ENCODE assay signal across 27 mouse cellular contexts in the genomic region with DNA sequence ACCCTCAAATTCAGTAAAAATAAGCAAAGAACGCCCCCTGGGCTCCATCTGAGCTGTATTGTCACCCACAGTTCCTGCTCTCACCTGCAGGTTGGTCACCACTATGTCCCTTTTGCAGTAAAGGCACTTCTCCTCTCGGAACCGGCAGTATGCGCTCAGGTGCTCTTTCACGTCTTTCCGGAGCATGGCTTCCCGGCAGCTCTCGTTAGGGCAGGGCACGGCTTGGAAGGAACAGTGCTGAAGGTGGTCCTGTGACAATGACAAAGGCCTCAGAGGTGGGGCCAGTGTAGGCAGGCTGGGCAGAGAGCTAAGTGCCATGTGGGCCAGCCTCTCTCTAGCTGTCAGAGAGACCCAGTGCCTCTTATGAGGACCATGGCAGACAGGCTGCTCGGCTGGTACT. TPM values are rescaled to one million over a fixed set of nuclear protein-coding genes. Genes with fewer than 3 reads are reported as not detected.
A peak's percentile ranks its signal among the peaks of the same experiment; 100 is the strongest.
DNase-seq lines count a peak whose midpoint lies in the region; ATAC-seq lines count a peak whose summit lies in the region.
"Had no signal": no experiment of that assay in that cellular context is flagged by ENCODE, and none has a peak within 500 bp of the region (broad histone marks: within the 10 kb centered on the region; RNA-seq: fewer than 3 reads in every experiment).

No protein-coding gene starts in this region.

- H3K27ac ChIP-seq in forebrain, embryonic 11.5 days (ENCODE audit: low read depth, low read length), result no peak overlapping the region
- no peak overlapping the region for H3K27ac ChIP-seq in forebrain, embryonic 14.5 days (ENCODE audit: low read depth, low read length)
- H3K27ac ChIP-seq in midbrain, embryonic 11.5 days (ENCODE audit: low read depth, low read length), result no peak overlapping the region
- H3K27ac ChIP-seq in midbrain, embryonic 16.5 days (ENCODE audit: low read length), result no peak overlapping the region
- no peak overlapping the region for H3K27ac ChIP-seq in kidney, embryonic 15.5 days
- H3K27ac ChIP-seq: embryonic facial prominence, embryonic 13.5 days; embryonic facial prominence, embryonic 15.5 days; forebrain, embryonic 10.5 days; forebrain, embryonic 13.5 days had no signal

- H3K36me3 ChIP-seq in forebrain, embryonic 11.5 days (ENCODE audit: control insufficient read depth, insufficient read depth, low read length), result no peaks in the 10 kb centered on the region
- no peaks in the 10 kb centered on the region for H3K36me3 ChIP-seq in forebrain, embryonic 14.5 days (ENCODE audit: control insufficient read depth, insufficient read depth, low read length)
- no peaks in the 10 kb centered on the region for H3K36me3 ChIP-seq in midbrain, embryonic 11.5 days (ENCODE audit: control insufficient read depth, insufficient read depth, low read length)
- no peaks in the 10 kb centered on the region for H3K36me3 ChIP-seq in midbrain, embryonic 16.5 days (ENCODE audit: control insufficient read depth, insufficient read depth, low read length)
- peaks cover 74% of the 10 kb centered on the region for H3K36me3 ChIP-seq in kidney, embryonic 15.5 days
- H3K36me3 ChIP-seq: forebrain, embryonic 10.5 days had no signal

- no peak overlapping the region for H3K4me2 ChIP-seq in forebrain, embryonic 11.5 days (ENCODE audit: low read depth, low read length, severe bottlenecking)
- no peak overlapping the region for H3K4me2 ChIP-seq in forebrain, embryonic 14.5 days (ENCODE audit: low read length)
- no peak overlapping the region for H3K4me2 ChIP-seq in midbrain, embryonic 11.5 days
- no peak overlapping the region for H3K4me2 ChIP-seq in midbrain, embryonic 16.5 days (ENCODE audit: low read length)
- H3K4me2 ChIP-seq in kidney, embryonic 15.5 days, result no peak overlapping the region
- H3K4me2 ChIP-seq: embryonic facial prominence, embryonic 13.5 days; embryonic facial prominence, embryonic 15.5 days; forebrain, embryonic 13.5 days had no signal

- DNase-seq in forebrain, embryonic 11.5 days (ENCODE audit: low spot score), result peak; percentile 39
- no peak for DNase-seq in forebrain, embryonic 14.5 days (ENCODE audit: low spot score)
- DNase-seq in midbrain, embryonic 11.5 days (ENCODE audit: low spot score, missing footprints), result peak; percentile 56
- DNase-seq in testis, postnatal 10 days (ENCODE audit: low spot score), result peak; percentile 31
- DNase-seq in testis, postnatal 14 days (ENCODE audit: low spot score), result no peak
- DNase-seq: adrenal gland, adult 2 months; adrenal gland, postnatal 10 days; adrenal gland, postnatal 25 days; B cell, adult 2 months; cerebellum, adult 11 months; cerebellum, adult 18-20 months; cerebellum, adult 8-10 months; cerebellum, adult 9-11 months; cerebellum, postnatal 14 days; cerebellum, postnatal 36 days; embryo, embryonic 11 days had no signal

- H3K9ac ChIP-seq in forebrain, embryonic 11.5 days (ENCODE audit: low read length), result no peak overlapping the region
- no peak overlapping the region for H3K9ac ChIP-seq in forebrain, embryonic 14.5 days (ENCODE audit: low read length)
- no peak overlapping the region for H3K9ac ChIP-seq in midbrain, embryonic 11.5 days (ENCODE audit: low read length)
- no peak overlapping the region for H3K9ac ChIP-seq in midbrain, embryonic 16.5 days (ENCODE audit: low read depth, low read length)
- no peak overlapping the region for H3K9ac ChIP-seq in kidney, embryonic 15.5 days
- H3K9ac ChIP-seq: embryonic facial prominence, embryonic 13.5 days; embryonic facial prominence, embryonic 15.5 days; forebrain, embryonic 13.5 days had no signal

- no peaks in the 10 kb centered on the region for H3K27me3 ChIP-seq in forebrain, embryonic 11.5 days (ENCODE audit: control insufficient read depth, insufficient read depth, low read length)
- H3K27me3 ChIP-seq in forebrain, embryonic 14.5 days (replicated peaks; ENCODE audit: control insufficient read depth, insufficient read depth, low read length), result no peaks in the 10 kb centered on the region
- H3K27me3 ChIP-seq in midbrain, embryonic 11.5 days (ENCODE audit: control insufficient read depth, insufficient read depth, low read length), result no peaks in the 10 kb centered on the region
- H3K27me3 ChIP-seq in midbrain, embryonic 16.5 days (ENCODE audit: control insufficient read depth, insufficient read depth, low read depth, low read length), result no peaks in the 10 kb centered on the region
- H3K27me3 ChIP-seq in kidney, embryonic 15.5 days, result no peaks in the 10 kb centered on the region
- H3K27me3 ChIP-seq: CH12.LX; embryonic facial prominence, embryonic 13.5 days; embryonic facial prominence, embryonic 15.5 days; forebrain, embryonic 13.5 days; Patski had no signal

- no peak overlapping the region for H3K4me3 ChIP-seq in forebrain, embryonic 11.5 days (ENCODE audit: low read depth, low read length)
- H3K4me3 ChIP-seq in forebrain, embryonic 14.5 days (ENCODE audit: low read depth, low read length), result no peak overlapping the region
- no peak overlapping the region for H3K4me3 ChIP-seq in midbrain, embryonic 11.5 days (ENCODE audit: low read depth, low read length)
- no peak overlapping the region for H3K4me3 ChIP-seq in midbrain, embryonic 16.5 days (ENCODE audit: low read depth, low read length)
- no peak overlapping the region for H3K4me3 ChIP-seq in kidney, embryonic 15.5 days (replicated peaks)
- H3K4me3 ChIP-seq: embryonic facial prominence, embryonic 13.5 days; embryonic facial prominence, embryonic 15.5 days; erythroblast, embryonic 14.5 days; forebrain, embryonic 10.5 days; forebrain, embryonic 13.5 days had no signal

- H3K4me1 ChIP-seq in forebrain, embryonic 11.5 days (replicated peaks; ENCODE audit: control insufficient read depth, insufficient read depth, low read length), result no peaks in the 10 kb centered on the region
- no peaks in the 10 kb centered on the region for H3K4me1 ChIP-seq in forebrain, embryonic 14.5 days (ENCODE audit: control insufficient read depth, insufficient read depth, low read length)
- no peaks in the 10 kb centered on the region for H3K4me1 ChIP-seq in midbrain, embryonic 11.5 days (ENCODE audit: control insufficient read depth, insufficient read depth, low read length)
- no peaks in the 10 kb centered on the region for H3K4me1 ChIP-seq in midbrain, embryonic 16.5 days (ENCODE audit: control insufficient read depth, insufficient read depth, low read length)
- H3K4me1 ChIP-seq in kidney, embryonic 15.5 days, result peaks cover 8% of the 10 kb centered on the region
- H3K4me1 ChIP-seq: forebrain, embryonic 10.5 days; forebrain, embryonic 13.5 days had no signal

- WGBS in forebrain, embryonic 11.5 days, result 79% methylated on average over 10 of the region's 10 CpGs
- WGBS in forebrain, embryonic 14.5 days, result 76% methylated on average over 10 of the region's 10 CpGs
- 87% methylated on average over 10 of the region's 10 CpGs for WGBS in midbrain, embryonic 11.5 days
- 82% methylated on average over 10 of the region's 10 CpGs for WGBS in midbrain, embryonic 16.5 days
- 86% methylated on average over 10 of the region's 10 CpGs for WGBS in kidney, embryonic 15.5 days

- no peak for ATAC-seq in forebrain, embryonic 11.5 days (replicated peaks; ENCODE audit: low FRiP score)
- no peak for ATAC-seq in forebrain, embryonic 14.5 days
- ATAC-seq in midbrain, embryonic 11.5 days (ENCODE audit: low FRiP score), result no peak
- no peak for ATAC-seq in midbrain, embryonic 16.5 days
- no peak for ATAC-seq in kidney, embryonic 15.5 days (replicated peaks; ENCODE audit: low FRiP score)
- ATAC-seq: CD4-positive, CD25-positive, alpha-beta regulatory T cell, adult 4 months; forebrain, embryonic 13.5 days; forebrain, embryonic 16.5 days; Patski had no signal

- H3K9me3 ChIP-seq in forebrain, embryonic 11.5 days (ENCODE audit: control insufficient read depth, low read length), result no peaks in the 10 kb centered on the region
- no peaks in the 10 kb centered on the region for H3K9me3 ChIP-seq in forebrain, embryonic 14.5 days (replicated peaks; ENCODE audit: control insufficient read depth, low read length)
- H3K9me3 ChIP-seq in midbrain, embryonic 11.5 days (ENCODE audit: control insufficient read depth, low read length), result no peaks in the 10 kb centered on the region
- no peaks in the 10 kb centered on the region for H3K9me3 ChIP-seq in midbrain, embryonic 16.5 days (replicated peaks; ENCODE audit: control insufficient read depth, low read length, poor library complexity, severe bottlenecking)
- H3K9me3 ChIP-seq in kidney, embryonic 15.5 days (replicated peaks), result peaks cover 5% of the 10 kb centered on the region; the same call in 1 of the 2 replicates
- H3K9me3 ChIP-seq: embryonic facial prominence, embryonic 13.5 days; embryonic facial prominence, embryonic 15.5 days; forebrain, embryonic 13.5 days had no signal

RNA-seq across cellular contexts. Expression of a gene that starts 33.4 kb away (rescaled TPM):
- polyA plus RNA-seq in forebrain, embryonic 11.5 days (2014; fragmentation: Nextera tagmentation; extraction: Ambion mirVana), result 2.8 and 4.4 TPM in 2 replicates
- polyA plus RNA-seq in forebrain, embryonic 14.5 days (2014; fragmentation: Nextera tagmentation; extraction: Ambion mirVana), result 2.5 and 3.3 TPM in 2 replicates
- polyA plus RNA-seq in midbrain, embryonic 11.5 days (2014; fragmentation: Nextera tagmentation; extraction: Ambion mirVana), result 2.5 and 4.1 TPM in 2 replicates
- polyA plus RNA-seq in midbrain, embryonic 16.5 days (2015; fragmentation: Nextera tagmentation; extraction: Ambion mirVana), result 1.6 and 2.7 TPM in 2 replicates
- polyA plus RNA-seq in kidney, embryonic 15.5 days (2015; fragmentation: Nextera tagmentation; extraction: Ambion mirVana), result 20.0 and 20.8 TPM in 2 replicates

Comparison
In these comparisons a context has a peak if more than half of its experiments do, and no peak if none do; other contexts are left out.
1. DNase-seq: peak in forebrain, embryonic 11.5 days (single experiment), midbrain, embryonic 11.5 days (single experiment) and testis, postnatal 10 days (single experiment); none in forebrain, embryonic 14.5 days (single experiment) and testis, postnatal 14 days (single experiment).